Mouse (Mus musculus): Measurements from ENCODE around the gene Tmem132b.

The Tmem132b gene

GRCm38 (mm10) chr5:125792643-125793042 is 261.1 kb downstream of the Tmem132b start:
- DNase-seq: no peak

DNA sequence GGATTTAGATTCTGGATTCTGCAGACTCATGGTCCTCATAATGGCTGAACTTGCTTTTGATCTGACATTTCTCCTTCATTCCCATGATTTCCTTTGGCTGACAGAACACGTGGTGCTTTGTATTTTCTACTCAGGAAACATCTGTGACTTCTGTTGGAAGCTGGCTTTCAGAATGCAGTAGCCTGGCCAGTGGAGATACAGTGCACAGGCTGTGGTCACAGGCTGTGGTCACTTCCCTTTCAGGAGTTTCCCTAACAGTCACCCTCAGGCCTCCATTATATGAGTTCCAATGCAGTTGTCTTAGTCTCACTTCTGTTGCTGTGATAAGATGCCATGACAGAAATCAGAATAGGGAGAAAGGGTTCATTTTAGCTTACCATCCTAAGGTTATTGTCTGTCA is 262.7 kb downstream of the Tmem132b start:
- no peak for DNase-seq

DNA sequence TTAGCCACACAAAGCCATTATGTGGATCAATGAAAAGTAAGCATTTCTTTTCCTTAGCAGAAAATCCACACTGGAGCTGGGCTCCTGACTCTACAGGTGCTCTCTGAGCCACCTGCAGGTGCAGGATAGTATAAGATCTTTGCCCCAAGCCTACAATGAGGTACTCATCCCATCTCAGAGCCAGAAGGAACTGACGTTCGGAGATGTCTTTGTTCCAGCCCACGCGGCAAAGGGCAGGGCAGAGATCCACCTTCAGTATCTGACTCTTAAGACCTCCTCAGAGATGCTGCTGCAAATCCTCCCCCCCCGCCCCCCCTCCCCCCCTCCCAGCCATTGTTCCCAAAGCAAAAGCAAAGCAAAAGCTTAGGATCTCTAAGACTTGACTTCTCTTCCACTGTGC is 268.0 kb downstream of the Tmem132b start:
- DNase-seq: no peak

- no peak for DNase-seq
These were observed 268.5 kb downstream of the Tmem132b start for GRCm38 (mm10) chr5:125800025-125800424.

GRCm38 (mm10) chr5:125802801-125803200 is 271.2 kb downstream of the Tmem132b start:
- no peak for DNase-seq

GRCm38 (mm10) chr5:125805327-125805726 is 273.8 kb downstream of the Tmem132b start:
- no peak for DNase-seq

GRCm38 (mm10) chr5:125807861-125808260 is 276.3 kb downstream of the Tmem132b start:
- no peak for DNase-seq

DNA sequence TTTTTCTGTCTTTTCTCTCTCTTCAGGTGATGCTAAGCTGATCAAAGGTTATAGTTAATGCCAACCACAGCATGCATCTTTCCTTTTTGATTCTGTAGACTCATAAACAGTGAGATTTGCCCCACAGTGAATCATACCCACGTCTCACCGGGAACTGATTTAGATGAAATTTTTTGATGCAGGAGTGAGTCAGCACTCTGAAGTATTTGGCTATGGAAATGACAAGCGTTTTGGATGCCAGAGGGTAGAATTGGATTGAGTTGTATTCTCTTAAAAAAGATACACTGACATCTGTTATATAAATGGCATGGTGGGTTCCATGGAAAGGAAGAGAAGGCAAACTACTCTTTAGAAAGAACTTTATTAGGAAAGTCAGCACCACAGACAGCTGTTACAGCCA is 297.8 kb downstream of the Tmem132b start:
- DNase-seq: no peak

GRCm38 (mm10) chr5:125835890-125836289 is 304.3 kb downstream of the Tmem132b start:
- DNase-seq: no peak

- no peak for DNase-seq
These were observed 305.2 kb downstream of the Tmem132b start for GRCm38 (mm10) chr5:125836761-125837160.
